Mouse (Mus musculus) hindbrain, embryonic 13.5 days (tissue): ENCODE results near the gene Olfr1272. TPM values are rescaled to one million over a fixed set of nuclear protein-coding genes. Genes with fewer than 3 reads are reported as not detected.
"Not testable (repeated sequence)": the region's sequence is repeated elsewhere in the genome, so short reads cannot be mapped to it uniquely, and the experiment has no call there.

Experiments
- ATAC-seq: fragments of 200-750 bp; cut with Nextera tagmentation; 2 replicates; pipeline ENCODE4 v1.8.0; 2017; ENCODE audit warnings: moderate TSS enrichment; ENCODE audit not compliant: low FRiP score
- H3K27ac ChIP-seq: fragments of 300-500 bp; sonication (generic); 2 replicates; pipeline ENCODE4 v1.5.1; 2015; ENCODE audit warnings: inconsistent platforms, mild to moderate bottlenecking, moderate library complexity
- H3K27me3 ChIP-seq: fragments of 300-500 bp; sonication (generic); 2 replicates; pipeline ENCODE4 v1.6.1; 2015; ENCODE audit warnings: mild to moderate bottlenecking, inconsistent platforms
- H3K36me3 ChIP-seq: fragments of 300-500 bp; sonication (generic); 2 replicates; pipeline ENCODE4 v1.6.1; 2015; ENCODE audit warnings: mild to moderate bottlenecking, inconsistent platforms
- H3K4me1 ChIP-seq: fragments of 300-500 bp; sonication (generic); replicated peaks from 2 replicates; pipeline ENCODE4 v1.6.1; 2015; ENCODE audit warnings: inconsistent platforms
- H3K4me2 ChIP-seq: fragments of 300-500 bp; sonication (generic); 2 replicates; pipeline ENCODE4 v1.6.1; 2015; ENCODE audit warnings: inconsistent platforms, mild to moderate bottlenecking, moderate library complexity
- H3K4me3 ChIP-seq: fragments of 300-500 bp; sonication (generic); 2 replicates; pipeline ENCODE4 v1.5.1; 2015; ENCODE audit warnings: mild to moderate bottlenecking, inconsistent platforms
- H3K9ac ChIP-seq: fragments of 300-500 bp; sonication (generic); 2 replicates; pipeline ENCODE4 v1.6.1; 2015; ENCODE audit warnings: mild to moderate bottlenecking, inconsistent platforms
- H3K9me3 ChIP-seq: fragments of 300-500 bp; sonication (generic); 2 replicates; pipeline ENCODE4 v1.6.1; 2016; ENCODE audit warnings: inconsistent platforms
- WGBS: fragments of 180-500 bp; shearing (Covaris S2); methylation state at CpG from one replicate; pipeline ENCODE4 v1.1.7; 2015; 5-methylcytosine and 5-hydroxymethylcytosine counted together
- polyA plus RNA-seq: library from polyadenylated mRNA; unstranded; fragments of >200 nt; fragmentation: Nextera tagmentation; extraction: Ambion mirVana; gene quantifications from 2 replicates; pipeline ENCODE4 v1.2.1, GENCODE M21; 2015

The Olfr1272 gene
- polyA plus RNA-seq = not detected in 2 replicates

DNA sequence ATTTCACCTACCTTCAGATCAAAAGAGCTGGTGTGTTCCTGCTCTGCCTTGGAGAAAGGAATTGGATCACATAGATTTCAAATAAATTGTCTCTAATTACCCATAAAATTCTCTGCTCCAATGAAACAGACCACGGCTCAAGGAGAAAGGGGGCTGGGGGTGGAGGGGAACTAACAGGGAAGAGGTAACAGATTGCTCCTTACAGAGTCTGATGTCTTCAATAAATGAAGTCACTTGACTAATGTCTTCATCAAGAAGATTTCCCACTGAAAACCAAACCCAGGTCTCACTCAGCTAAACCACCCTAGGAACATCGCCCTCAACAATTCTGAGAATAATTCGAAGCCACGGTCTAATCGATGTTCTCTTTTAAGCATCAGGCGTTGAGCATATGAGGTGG, at the start of gene Olfr1272:
Gene Olfr1272, minus strand, starts transcription at position 101 of the 400 bp plus-strand sequence.
- Histone ChIP-seq H3K9ac (no peak within 1 kb of the TSS), H3K27me3 (no peaks in the 10 kb centered on the region), H3K4me1 (no peaks in the 10 kb centered on the region), H3K9me3 (no peaks in the 10 kb centered on the region), H3K4me2 (no peak within 1 kb of the TSS), H3K4me3 (no peak within 1 kb of the TSS), H3K27ac (no peak within 1 kb of the TSS), H3K36me3 (no peaks in the 10 kb centered on the region)
- no peak for ATAC-seq
- whole genome bisulfite sequencing = 73% methylated on average over 6 of the region's 6 CpGs

GRCm38 (mm10) chr2:90321900-90322299, 29.3 kb upstream of the Olfr1272 start, which contains the start of gene Gm13769:
TSS of gene Gm13769 (plus strand) at chr2:90322200.
- not testable (repeated sequence) for H3K27me3 ChIP-seq, H3K36me3 ChIP-seq, H3K9me3 ChIP-seq, H3K4me1 ChIP-seq, H3K4me2 ChIP-seq, ATAC-seq, H3K9ac ChIP-seq, H3K4me3 ChIP-seq, H3K27ac ChIP-seq
- WGBS = no CpG with 5 or more reads among the region's 6 CpGs

GRCm38 (mm10) chr2:90270932-90271331, 21.7 kb downstream of the Olfr1272 start, which contains the start of gene Olfr1271:
TSS of gene Olfr1271 (minus strand) at chr2:90271032.
- WGBS = 92% methylated on average over 2 of the region's 2 CpGs

GRCm38 (mm10) chr2:90257492-90257891, 35.1 kb downstream of the Olfr1272 start, which contains the start of gene Olfr142:
TSS of gene Olfr142 (minus strand) at chr2:90257592.
- Histone ChIP-seq H3K4me2 (no peak within 1 kb of the TSS), H3K9ac (no peak within 1 kb of the TSS), H3K27me3 (no peaks in the 10 kb centered on the region), H3K4me3 (no peak within 1 kb of the TSS), H3K27ac (no peak within 1 kb of the TSS), H3K36me3 (no peaks in the 10 kb centered on the region), H3K4me1 (no peaks in the 10 kb centered on the region), H3K9me3 (no peaks in the 10 kb centered on the region)
- no peak for ATAC-seq
- 95% methylated on average over 4 of the region's 4 CpGs for WGBS

More at GRCm38 (mm10) chr2:90270932-90271331, 21.7 kb downstream of the Olfr1272 start, which contains the start of gene Olfr1271:
- H3K4me1 ChIP-seq = no peaks in the 10 kb centered on the region
- no peaks in the 10 kb centered on the region for H3K27me3 ChIP-seq
- H3K36me3 ChIP-seq = no peaks in the 10 kb centered on the region
- H3K9me3 ChIP-seq = no peaks in the 10 kb centered on the region
- H3K4me2 ChIP-seq = no peak within 1 kb of the TSS
- ATAC-seq = no peak
- no peak within 1 kb of the TSS for H3K4me3 ChIP-seq
- H3K27ac ChIP-seq = no peak within 1 kb of the TSS
- H3K9ac ChIP-seq = no peak within 1 kb of the TSS

Other genes starting within 250 kb of the Olfr1272 start
- gene Olfr140, start 229.2 kb downstream of the Olfr1272 start, polyA plus RNA-seq = not detected in 2 replicates
- not detected in 2 replicates for gene Olfr1269, start 171.4 kb downstream of the Olfr1272 start, polyA plus RNA-seq
- 0.06 TPM in 1 of 2 replicates, not detected in the other for gene Olfr32, start 150.5 kb downstream of the Olfr1272 start, polyA plus RNA-seq
- gene Olfr1270, start 139.8 kb downstream of the Olfr1272 start, polyA plus RNA-seq = not detected in 2 replicates
- gene Olfr1506, start 68.3 kb downstream of the Olfr1272 start, polyA plus RNA-seq = not detected in 2 replicates
- not detected in 2 replicates for gene Olfr142, start 35.2 kb downstream of the Olfr1272 start, polyA plus RNA-seq
- not detected in 2 replicates for gene Olfr1271, start 21.8 kb downstream of the Olfr1272 start, polyA plus RNA-seq
- gene Gm13769, start 29.4 kb upstream of the Olfr1272 start, polyA plus RNA-seq = not detected in 2 replicates
- not detected in 2 replicates for gene Olfr1274-ps, start 105.8 kb upstream of the Olfr1272 start, polyA plus RNA-seq